Mouse (Mus musculus): ENCODE results near the gene Aldh3a2. TPM values are rescaled to one million over a fixed set of nuclear protein-coding genes. Genes with fewer than 3 reads are reported as not detected.

The Aldh3a2 gene
- 229 and 294 TPM in 2 replicates for total RNA-seq (2014; rRNA removed)
- 251 and 399 TPM in 2 replicates for polyA plus RNA-seq (2012; rRNA removed)

DNA sequence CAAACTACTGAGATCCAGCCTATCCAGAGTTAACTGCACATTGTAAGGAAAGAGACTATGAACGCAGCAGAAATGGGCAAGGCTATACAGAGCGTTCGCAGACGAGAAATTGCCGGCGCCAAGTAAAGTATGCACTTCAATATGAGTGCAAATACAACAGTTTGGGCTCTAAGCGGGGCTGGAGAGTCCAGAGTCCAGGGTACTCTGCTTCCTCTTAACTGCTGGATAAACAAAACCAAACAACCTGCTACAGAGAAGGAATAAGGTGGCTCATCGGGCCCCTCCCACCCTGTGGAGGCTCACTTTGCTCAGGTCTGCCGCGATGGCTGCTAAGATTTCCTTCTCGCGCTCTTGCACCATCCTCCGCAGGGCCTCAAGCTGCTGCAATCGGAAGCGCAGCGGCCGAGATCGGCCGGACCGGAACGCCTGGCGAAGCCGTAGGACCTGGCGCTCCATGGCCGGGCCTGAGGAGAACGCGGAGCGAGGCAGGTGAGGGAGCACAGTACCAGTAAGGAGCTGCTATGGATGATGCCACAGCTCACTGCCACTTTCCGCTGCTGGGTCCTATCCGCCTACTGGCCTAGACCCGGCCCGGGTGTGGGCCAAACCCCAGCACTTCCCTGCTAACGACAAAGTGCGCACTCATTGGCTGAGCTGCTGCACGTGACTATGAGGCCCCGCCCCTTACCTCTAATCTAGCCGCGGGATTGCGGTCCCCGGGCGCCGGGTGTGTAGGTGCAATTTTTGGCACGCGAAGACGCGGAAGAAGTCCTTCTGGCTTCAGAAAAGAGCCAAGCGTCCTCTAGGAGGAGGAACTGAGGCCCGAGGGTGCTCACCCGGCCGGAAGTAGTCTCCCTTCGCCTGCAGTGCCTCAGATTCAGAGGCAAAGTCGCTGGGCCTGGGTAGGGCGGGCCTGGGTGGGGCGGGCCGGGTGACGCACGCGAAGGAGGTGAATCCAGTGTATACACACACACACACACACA lies at the start of gene Aldh3a2:
Gene Aldh3a2, minus strand, starts transcription at position 914 of the 983 bp plus-strand sequence.
- TF ChIP-seq CTCF (IDR thresholded peaks at IDR 0.05; ENCODE audit: low read depth, low read length) (no peak), POLR2A (IDR thresholded peaks at IDR 0.05; ENCODE audit: extremely low read depth, insufficient read depth, low read length) (peak; percentile 92)
- under 1% methylated on average over 56 of the region's 58 CpGs for WGBS
- H3K9ac ChIP-seq (ENCODE audit: low read depth, low read length) = peak within 1 kb of the TSS; percentile 89

DNA sequence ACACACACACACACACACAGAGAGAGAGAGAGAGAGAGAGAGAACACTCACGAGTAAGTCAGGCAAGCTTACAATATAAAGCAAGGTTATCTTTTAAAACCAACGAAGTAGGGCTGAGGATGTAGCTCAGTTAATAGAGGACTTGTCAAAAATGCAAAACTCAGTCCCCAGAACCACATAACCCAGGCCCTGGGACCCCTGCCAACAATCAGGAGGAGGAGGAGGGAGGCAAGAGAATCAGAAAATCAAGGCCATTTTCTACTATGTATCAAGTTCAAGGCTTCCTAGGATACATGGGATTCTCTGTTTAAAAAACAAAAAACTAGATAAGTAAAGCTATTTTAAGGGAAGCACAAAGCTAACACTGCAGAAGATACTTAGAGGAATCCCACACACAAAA lies 49.6 kb upstream of the Aldh3a2 start:
- Histone ChIP-seq H3K27me3 (ENCODE audit: control insufficient read depth, insufficient read depth, low read length) (0 out of 2 replicates have a peak, but pooled peaks cover 2% of the 10 kb centered on the region), H3K4me3 (ENCODE audit: insufficient read depth, low read depth, low read length) (no peak overlapping the region), H3K79me2 (ENCODE audit: control insufficient read depth, insufficient read depth, low read length) (no peaks in the 10 kb centered on the region), H3K36me3 (ENCODE audit: control insufficient read depth, insufficient read depth, low read length) (no peaks in the 10 kb centered on the region), H3K27ac (replicated peaks; ENCODE audit: insufficient read depth, low read depth, low read length) (no peak overlapping the region), H3K4me1 (ENCODE audit: control insufficient read depth, insufficient read depth, low read length) (no peaks in the 10 kb centered on the region), H3K9ac (ENCODE audit: low read depth, low read length) (no peak overlapping the region)
- WGBS = 66% methylated on average over 2 of the region's 2 CpGs
- DNase-seq (ENCODE audit: extremely low read depth, low read depth, low spot score) = no peak
- no peak for TF ChIP-seq POLR2A (IDR thresholded peaks at IDR 0.05; ENCODE audit: extremely low read depth, insufficient read depth, low read length)
- TF ChIP-seq CTCF (IDR thresholded peaks at IDR 0.05; ENCODE audit: low read depth, low read length) = no peak

More for the DNA sequence above, at the start of gene Aldh3a2:
- no peaks in the 10 kb centered on the region for H3K27me3 ChIP-seq (ENCODE audit: control insufficient read depth, insufficient read depth, low read length)
- peak within 1 kb of the TSS; percentile 81 for H3K4me3 ChIP-seq (ENCODE audit: insufficient read depth, low read depth, low read length)
- H3K79me2 ChIP-seq (ENCODE audit: control insufficient read depth, insufficient read depth, low read length) = no peaks in the 10 kb centered on the region; the same call in 1 of the 2 replicates
- H3K36me3 ChIP-seq (ENCODE audit: control insufficient read depth, insufficient read depth, low read length) = peaks cover 17% of the 10 kb centered on the region
- peaks cover 33% of the 10 kb centered on the region for H3K4me1 ChIP-seq (ENCODE audit: control insufficient read depth, insufficient read depth, low read length)
- H3K27ac ChIP-seq (replicated peaks; ENCODE audit: insufficient read depth, low read depth, low read length) = peak within 1 kb of the TSS; percentile 91
- DNase-seq (ENCODE audit: extremely low read depth, low read depth, low spot score) = peak; percentile 88

GRCm38 (mm10) chr11:61310321-61310720 lies 43.1 kb upstream of the Aldh3a2 start:
- H3K27me3 ChIP-seq (ENCODE audit: control insufficient read depth, insufficient read depth, low read length) = 0 out of 2 replicates have a peak, but pooled peaks cover 2% of the 10 kb centered on the region
- no peak overlapping the region for H3K27ac ChIP-seq (replicated peaks; ENCODE audit: insufficient read depth, low read depth, low read length)
- H3K79me2 ChIP-seq (ENCODE audit: control insufficient read depth, insufficient read depth, low read length) = no peaks in the 10 kb centered on the region
- H3K36me3 ChIP-seq (ENCODE audit: control insufficient read depth, insufficient read depth, low read length) = no peaks in the 10 kb centered on the region
- 40% methylated on average over 7 of the region's 7 CpGs for WGBS
- no peaks in the 10 kb centered on the region for H3K4me1 ChIP-seq (ENCODE audit: control insufficient read depth, insufficient read depth, low read length)
- TF ChIP-seq CTCF (IDR thresholded peaks at IDR 0.05; ENCODE audit: low read depth, low read length) = no peak
- TF ChIP-seq POLR2A (IDR thresholded peaks at IDR 0.05; ENCODE audit: extremely low read depth, insufficient read depth, low read length) = no peak
- no peak for DNase-seq (ENCODE audit: extremely low read depth, low read depth, low spot score)
- H3K9ac ChIP-seq (ENCODE audit: low read depth, low read length) = no peak overlapping the region
- H3K4me3 ChIP-seq (ENCODE audit: insufficient read depth, low read depth, low read length) = no peak overlapping the region

- Histone ChIP-seq H3K36me3 (ENCODE audit: control insufficient read depth, insufficient read depth, low read length) (no peaks in the 10 kb centered on the region), H3K4me3 (ENCODE audit: insufficient read depth, low read depth, low read length) (no peak overlapping the region), H3K4me1 (ENCODE audit: control insufficient read depth, insufficient read depth, low read length) (no peaks in the 10 kb centered on the region), H3K79me2 (ENCODE audit: control insufficient read depth, insufficient read depth, low read length) (no peaks in the 10 kb centered on the region), H3K27ac (replicated peaks; ENCODE audit: insufficient read depth, low read depth, low read length) (no peak overlapping the region), H3K9ac (ENCODE audit: low read depth, low read length) (no peak overlapping the region), H3K27me3 (ENCODE audit: control insufficient read depth, insufficient read depth, low read length) (0 out of 2 replicates have a peak, but pooled peaks cover 2% of the 10 kb centered on the region)
- WGBS = 80% methylated on average over 12 of the region's 12 CpGs
- DNase-seq (ENCODE audit: extremely low read depth, low read depth, low spot score) = no peak
- TF ChIP-seq POLR2A (IDR thresholded peaks at IDR 0.05; ENCODE audit: extremely low read depth, insufficient read depth, low read length) (no peak), CTCF (IDR thresholded peaks at IDR 0.05; ENCODE audit: low read depth, low read length) (no peak)
Observed at GRCm38 (mm10) chr11:61309831-61310230, 42.6 kb upstream of the Aldh3a2 start.

GRCm38 (mm10) chr11:61307795-61308194 lies 40.5 kb upstream of the Aldh3a2 start:
- no peak overlapping the region for H3K4me3 ChIP-seq (ENCODE audit: insufficient read depth, low read depth, low read length)
- H3K27ac ChIP-seq (replicated peaks; ENCODE audit: insufficient read depth, low read depth, low read length) = no peak overlapping the region
- DNase-seq (ENCODE audit: extremely low read depth, low read depth, low spot score) = peak; percentile 18
- no peaks in the 10 kb centered on the region for H3K36me3 ChIP-seq (ENCODE audit: control insufficient read depth, insufficient read depth, low read length)
- no peaks in the 10 kb centered on the region for H3K4me1 ChIP-seq (ENCODE audit: control insufficient read depth, insufficient read depth, low read length)
- H3K9ac ChIP-seq (ENCODE audit: low read depth, low read length) = no peak overlapping the region
- WGBS = 44% methylated on average over 7 of the region's 7 CpGs
- TF ChIP-seq CTCF (IDR thresholded peaks at IDR 0.05; ENCODE audit: low read depth, low read length) (no peak), POLR2A (IDR thresholded peaks at IDR 0.05; ENCODE audit: extremely low read depth, insufficient read depth, low read length) (no peak)
- H3K79me2 ChIP-seq (ENCODE audit: control insufficient read depth, insufficient read depth, low read length) = no peaks in the 10 kb centered on the region
- no peaks in the 10 kb centered on the region for H3K27me3 ChIP-seq (ENCODE audit: control insufficient read depth, insufficient read depth, low read length)
